Mouse (Mus musculus) heart, postnatal 0 days (tissue): ENCODE data around the gene Atp6v0a2.

ENCODE experiments used
- CTCF ChIP-seq: IDR thresholded peaks from 2 replicates; pipeline ENCODE4 v1.5.1; 2016; ENCODE audit warnings: antibody characterized with exemption, control low read depth, low read depth
- EP300 ChIP-seq: IDR thresholded peaks from 2 replicates; pipeline ENCODE4 v1.6.1; 2016; ENCODE audit warnings: antibody characterized with exemption, low read depth

DNA sequence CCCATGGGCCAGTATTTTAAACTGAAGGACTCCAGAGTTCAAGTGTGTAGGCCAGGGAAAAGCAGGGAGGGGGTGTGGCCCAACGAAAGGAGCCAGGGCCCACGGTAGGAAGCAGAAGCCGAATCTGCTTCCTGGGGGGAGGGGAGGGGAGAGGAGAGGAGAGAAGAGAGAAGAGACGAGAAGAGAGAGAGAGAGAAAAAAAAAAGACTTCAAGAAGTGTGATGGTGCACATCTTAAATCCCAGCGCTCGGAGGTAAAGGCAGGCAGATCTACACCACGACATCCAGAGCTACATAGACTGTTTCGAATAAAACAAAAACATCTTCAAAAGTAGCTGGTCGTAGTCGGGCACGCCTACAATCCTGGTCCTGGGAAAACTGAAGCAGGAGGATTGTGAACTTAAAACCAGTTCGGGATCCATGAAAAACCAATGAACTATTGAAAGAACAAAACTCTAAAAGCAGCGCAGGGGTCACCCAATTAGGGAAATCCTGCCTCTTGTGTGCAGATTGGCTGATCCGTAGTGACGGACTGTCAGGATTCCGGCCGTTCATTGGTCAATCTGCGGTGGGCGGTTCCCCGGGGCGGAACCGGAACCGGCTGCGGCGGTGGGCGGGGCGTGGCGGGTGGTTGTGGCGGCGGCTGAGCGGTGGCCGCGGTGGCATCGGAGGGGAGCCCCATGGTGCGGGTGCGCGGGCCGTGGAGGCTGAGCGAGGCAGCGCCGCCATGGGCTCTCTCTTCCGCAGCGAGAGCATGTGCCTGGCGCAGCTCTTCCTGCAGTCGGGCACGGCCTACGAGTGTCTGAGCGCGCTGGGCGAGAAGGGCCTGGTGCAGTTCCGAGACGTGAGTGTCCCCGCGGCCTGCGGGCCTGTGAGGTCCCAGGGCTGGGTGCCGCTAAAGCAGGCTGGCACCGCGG lies at the start of gene Atp6v0a2:
- TF ChIP-seq CTCF (no peak), EP300 (no peak)
